Mouse (Mus musculus) midbrain, embryonic 10.5 days (tissue): Measurements from ENCODE around the gene Zfp935. TPM values are rescaled to one million over a fixed set of nuclear protein-coding genes. Genes with fewer than 3 reads are reported as not detected.
"Not testable (repeated sequence)": the region's sequence is repeated elsewhere in the genome, so short reads cannot be mapped to it uniquely, and the experiment has no call there.

ENCODE experiments used
- DNase-seq: peaks from one replicate; pipeline ENCODE4 v3.0.0-alpha.2; 2017; ENCODE audit warnings: low spot score
- H3K27ac ChIP-seq: fragments of 300-500 bp; sonication (generic); replicated peaks from 2 replicates; pipeline ENCODE4 v1.5.1; 2016; ENCODE audit warnings: mild to moderate bottlenecking
- H3K27me3 ChIP-seq: fragments of 300-500 bp; sonication (generic); 2 replicates; pipeline ENCODE4 v1.6.1; 2016; ENCODE audit warnings: low read depth, mild to moderate bottlenecking; ENCODE audit not compliant: poor library complexity, severe bottlenecking
- H3K36me3 ChIP-seq: fragments of 300-500 bp; sonication (generic); 2 replicates; pipeline ENCODE4 v1.6.1; 2016; ENCODE audit warnings: mild to moderate bottlenecking, moderate library complexity
- H3K4me1 ChIP-seq: fragments of 300-500 bp; sonication (generic); 2 replicates; pipeline ENCODE4 v1.6.1; 2016
- H3K4me3 ChIP-seq: fragments of 300-500 bp; sonication (generic); 2 replicates; pipeline ENCODE4 v1.5.1; 2016; ENCODE audit warnings: mild to moderate bottlenecking, moderate library complexity
- H3K9me3 ChIP-seq: fragments of 300-500 bp; sonication (generic); replicated peaks from 2 replicates; pipeline ENCODE4 v1.6.1; 2016; ENCODE audit warnings: mild to moderate bottlenecking
- WGBS: fragments of 180-500 bp; shearing (Covaris S2); methylation state at CpG from one replicate; pipeline ENCODE4 v1.1.7; 2016; 5-methylcytosine and 5-hydroxymethylcytosine counted together
- microRNA-seq: library from miRNA; unstranded; fragments of <30 nt; microRNA quantifications from one replicate; pipeline ENCODE4, GENCODE M21; 2017
- polyA plus RNA-seq: library from polyadenylated mRNA; unstranded; fragments of >200 nt; fragmentation: Nextera tagmentation; extraction: Ambion mirVana; gene quantifications from 2 replicates; pipeline ENCODE4 v1.2.1, GENCODE M21; 2016

The Zfp935 gene
- polyA plus RNA-seq = not detected in 2 replicates

- Histone ChIP-seq H3K4me3 (peak within 1 kb of the TSS; percentile 55), H3K9me3 (peaks cover 32% of the 10 kb centered on the region), H3K36me3 (peaks cover 23% of the 10 kb centered on the region), H3K27ac (peak within 1 kb of the TSS; percentile 77)
- DNase-seq = peak; percentile 28
- 4% methylated on average over 27 of the region's 27 CpGs for whole genome bisulfite sequencing
- not testable (repeated sequence) for H3K27me3 ChIP-seq, H3K4me1 ChIP-seq
Measured at GRCm38 (mm10) chr13:62558189-62559110, at the start of gene Zfp935. Gene Zfp935 (minus strand): TSS chr13:62558511.

DNA sequence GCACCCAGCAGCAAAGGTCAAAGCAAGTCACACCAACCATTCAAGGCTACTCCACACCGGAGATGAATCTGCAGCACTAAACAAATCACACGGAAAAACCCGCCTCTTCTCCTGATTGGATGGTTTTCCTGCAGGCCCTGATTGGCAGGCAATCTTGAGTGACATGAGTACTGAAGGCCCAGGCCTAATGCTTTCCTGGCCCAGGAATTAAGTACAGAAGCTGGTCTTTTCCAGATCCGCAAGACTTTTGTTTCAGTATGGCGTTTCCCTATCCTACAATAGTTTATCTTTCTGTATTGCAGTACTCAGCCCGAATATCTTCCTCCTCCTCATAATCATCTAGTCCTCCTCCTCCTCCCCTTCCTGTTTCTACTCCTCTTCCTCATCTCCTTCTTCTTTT lies 12.8 kb upstream of the Zfp935 start, which contains the start of gene Zfp934:
Gene Zfp934 (minus strand): TSS at position 101 of the 400 bp plus-strand sequence.
- WGBS = 84% methylated on average over 4 of the region's 6 CpGs
- H3K27ac ChIP-seq, H3K4me1 ChIP-seq, H3K9me3 ChIP-seq, H3K4me3 ChIP-seq, H3K27me3 ChIP-seq, H3K36me3 ChIP-seq, DNase-seq: not testable (repeated sequence)

DNA sequence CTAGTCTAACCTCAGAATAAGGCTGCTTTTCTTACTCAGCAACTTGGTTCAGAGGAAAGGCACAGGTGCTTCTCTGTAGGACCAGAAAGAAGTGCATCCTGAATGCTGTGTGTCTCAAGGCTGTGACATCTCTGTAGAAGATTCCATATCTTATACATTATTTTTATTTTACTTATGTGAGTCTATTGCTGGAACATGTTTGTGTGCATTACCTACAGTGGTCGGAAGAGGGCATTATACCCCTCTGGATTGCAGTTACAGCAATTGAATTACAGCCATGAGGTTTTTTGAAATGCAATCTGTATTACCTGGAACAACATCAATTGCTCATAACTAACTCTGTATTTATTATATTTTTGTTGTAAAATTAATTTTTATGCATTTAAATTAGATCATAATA lies 3.4 kb upstream of the Zfp935 start:
- not testable (repeated sequence) for H3K27me3 ChIP-seq, H3K4me3 ChIP-seq, H3K4me1 ChIP-seq, H3K36me3 ChIP-seq, H3K27ac ChIP-seq, DNase-seq, H3K9me3 ChIP-seq
- WGBS = 27% methylated on average over 1 of the region's 1 CpGs

- not testable (repeated sequence) for H3K4me1 ChIP-seq, H3K27me3 ChIP-seq, H3K27ac ChIP-seq, H3K4me3 ChIP-seq, DNase-seq, H3K36me3 ChIP-seq
- peaks cover 11% of the 10 kb centered on the region; the same call in 1 of the 2 replicates for H3K9me3 ChIP-seq
Measured at GRCm38 (mm10) chr13:62530129-62530528, 28.2 kb downstream of the Zfp935 start.

DNA sequence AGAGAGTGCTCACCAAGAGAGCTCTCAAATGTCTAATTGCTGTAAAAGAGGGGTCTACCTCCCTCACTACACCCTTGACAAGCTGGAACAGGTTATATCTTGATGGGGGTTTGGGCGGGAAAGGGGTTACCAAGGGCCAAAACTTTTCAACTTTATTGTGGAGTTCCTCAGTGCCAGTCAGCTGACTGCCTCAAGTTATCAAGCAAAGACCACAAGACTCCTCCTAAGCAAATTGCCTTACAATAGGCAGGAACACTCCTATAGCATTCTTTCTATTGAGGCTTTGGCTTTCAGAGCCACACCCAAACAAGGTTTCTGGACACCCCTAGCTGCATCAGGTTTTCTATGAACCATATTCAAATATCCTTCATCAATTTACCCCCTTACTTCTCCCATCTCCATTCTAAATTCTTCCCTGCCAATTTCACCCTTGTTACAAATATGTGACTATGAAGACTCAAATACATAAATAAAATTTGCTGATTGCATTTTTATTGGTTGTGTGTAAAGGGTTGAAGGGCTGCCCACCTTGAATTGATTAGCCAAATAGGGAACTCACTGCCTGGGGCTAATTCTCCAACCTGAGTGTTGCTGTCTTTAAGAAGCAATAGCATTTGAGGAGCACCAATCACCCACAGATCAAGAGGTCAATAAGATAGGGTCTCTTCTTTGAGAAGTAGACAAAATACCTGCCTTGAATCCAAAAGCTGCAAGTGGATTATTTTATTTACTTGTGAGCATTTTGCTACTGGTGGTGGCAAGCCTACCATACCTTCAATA lies 47.5 kb downstream of the Zfp935 start:
- not testable (repeated sequence) for H3K27ac ChIP-seq, H3K9me3 ChIP-seq, H3K36me3 ChIP-seq, H3K4me3 ChIP-seq, H3K4me1 ChIP-seq, H3K27me3 ChIP-seq, DNase-seq
- WGBS = 91% methylated on average over 1 of the region's 1 CpGs

- H3K9me3 ChIP-seq, H3K4me1 ChIP-seq, H3K4me3 ChIP-seq, H3K27ac ChIP-seq, H3K36me3 ChIP-seq, DNase-seq, H3K27me3 ChIP-seq: not testable (repeated sequence)
- 92% methylated on average over 8 of the region's 8 CpGs for WGBS
Measured at GRCm38 (mm10) chr13:62472661-62473060, 85.7 kb downstream of the Zfp935 start.

DNA sequence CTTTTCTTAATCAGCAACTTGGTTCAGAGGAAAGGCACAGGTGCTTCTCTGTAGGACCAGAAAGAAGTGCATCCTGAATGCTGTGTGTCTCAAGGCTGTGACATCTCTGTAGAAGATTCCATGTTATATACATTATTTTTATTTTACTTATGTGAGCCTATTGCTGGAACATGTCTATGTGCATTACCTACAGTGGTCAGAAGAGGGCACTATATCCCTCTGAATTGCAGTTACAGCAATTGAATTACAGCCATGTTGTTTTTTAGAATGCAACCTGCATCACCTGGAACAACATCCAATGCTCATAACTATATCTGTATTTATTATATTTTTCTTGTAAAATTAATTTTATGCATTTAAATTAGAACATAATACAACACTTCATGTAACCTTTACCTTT lies 88.4 kb downstream of the Zfp935 start:
- not testable (repeated sequence) for H3K27ac ChIP-seq, H3K36me3 ChIP-seq, H3K27me3 ChIP-seq, H3K4me1 ChIP-seq, H3K4me3 ChIP-seq, DNase-seq
- H3K9me3 ChIP-seq = peaks cover 12% of the 10 kb centered on the region

GRCm38 (mm10) chr13:62466424-62467334 lies 91.6 kb downstream of the Zfp935 start, which contains the start of gene Gm49359:
Gene Gm49359 (minus strand): TSS chr13:62466832.
- H3K9me3 ChIP-seq = peaks cover 26% of the 10 kb centered on the region
- H3K4me3 ChIP-seq = peak within 1 kb of the TSS; percentile 67
- H3K27me3 ChIP-seq, H3K4me1 ChIP-seq: not testable (repeated sequence)
- peak; percentile 84 for DNase-seq
- WGBS = 1% methylated on average over 28 of the region's 28 CpGs
- H3K36me3 ChIP-seq = peaks cover 27% of the 10 kb centered on the region
- H3K27ac ChIP-seq = peak within 1 kb of the TSS; percentile 86

Small RNAs within 50 kb of the gene (microRNA-seq; reads per million reads assigned to microRNA genes)
- not detected for gene Gm22256

Other genes starting within 250 kb of the Zfp935 start
- 4.6 and 6.6 TPM in 2 replicates for gene Gm3604, start 175.3 kb downstream of the Zfp935 start, polyA plus RNA-seq
- gene Gm49359, start 91.7 kb downstream of the Zfp935 start, polyA plus RNA-seq = 13.3 and 13.7 TPM in 2 replicates
- 19.9 and 20.4 TPM in 2 replicates for gene Zfp934, start 12.7 kb upstream of the Zfp935 start, polyA plus RNA-seq
- gene 6720489N17Rik, start 65.7 kb upstream of the Zfp935 start, polyA plus RNA-seq = 16.1 and 16.8 TPM in 2 replicates
- 31.6 and 31.7 TPM in 2 replicates for gene Platr25, start 202.2 kb upstream of the Zfp935 start, polyA plus RNA-seq
- 10.4 and 10.9 TPM in 2 replicates for gene Gm5141, start 227.3 kb upstream of the Zfp935 start, polyA plus RNA-seq